Mouse (Mus musculus) cerebellum, adult 2 months (tissue): ENCODE measurements around the gene Olfr322. TPM values are rescaled to one million over a fixed set of nuclear protein-coding genes. Genes with fewer than 3 reads are reported as not detected.

Experiments
- DNase-seq, 2 experiments: peaks; one replicate each; pipeline ENCODE4 v3.0.0; 2021
- H3K27ac ChIP-seq: fragments of 200-500 bp; 2 replicates; pipeline ENCODE4 v1.5.1; 2012; ENCODE audit warnings: low read length, control low read depth, inconsistent platforms; ENCODE audit not compliant: insufficient read depth
- H3K27me3 ChIP-seq: fragments of 200-500 bp; 2 replicates; pipeline ENCODE4 v1.6.1; 2012; ENCODE audit warnings: inconsistent platforms, mild to moderate bottlenecking, low read length, moderate library complexity; ENCODE audit not compliant: control insufficient read depth, insufficient read depth
- H3K4me1 ChIP-seq: fragments of 200-500 bp; 2 replicates; pipeline ENCODE4 v1.6.1; 2011; ENCODE audit warnings: low read length; ENCODE audit not compliant: control insufficient read depth, insufficient read depth
- H3K4me3 ChIP-seq: fragments of 200-500 bp; replicated peaks from 2 replicates; pipeline ENCODE3; 2011; ENCODE audit warnings: mild to moderate bottlenecking, low read depth, low read length, control low read depth; ENCODE audit not compliant: insufficient read depth
- CTCF ChIP-seq: fragments of 200-500 bp; IDR thresholded peaks from 2 replicates; pipeline ENCODE4 v1.5.1; 2011; ENCODE audit warnings: low read depth, mild to moderate bottlenecking, control low read depth, low read length, moderate library complexity, borderline replicate concordance; ENCODE audit not compliant: insufficient read depth
- POLR2A ChIP-seq: fragments of 200-500 bp; IDR thresholded peaks from 2 replicates; pipeline ENCODE4 v1.6.1; 2011; ENCODE audit warnings: low read length, control low read depth, borderline replicate concordance; ENCODE audit not compliant: insufficient read depth
- WGBS: fragments of 180-500 bp; shearing (Covaris S2); methylation state at CpG from one replicate; pipeline ENCODE4 v1.1.7; 2018; 5-methylcytosine and 5-hydroxymethylcytosine counted together
- polyA plus RNA-seq: library from polyadenylated mRNA; depleted of rRNA; stranded (reverse); fragments of >200 nt; gene quantifications from 2 replicates; pipeline ENCODE4 v1.2.3, GENCODE M21; 2012

Gene Olfr322
- polyA plus RNA-seq, 1 experiment = not detected

- Histone ChIP-seq H3K4me1 (no peaks in the 10 kb centered on the region), H3K27ac (no peak overlapping the region), H3K4me3 (no peak overlapping the region), H3K27me3 (no peaks in the 10 kb centered on the region; the same call in 1 of the 2 replicates)
- WGBS = 18% methylated on average over 4 of the region's 4 CpGs
- DNase-seq = peak in 1 of 2 experiments; percentile 20
- TF ChIP-seq POLR2A (no peak), CTCF (peak; percentile 63; the same call in 1 of the 2 replicates)
These were observed 22.1 kb upstream of the Olfr322 start for GRCm38 (mm10) chr11:58636376-58636977.

GRCm38 (mm10) chr11:58638176-58638701, 20.3 kb upstream of the Olfr322 start:
- Histone ChIP-seq H3K4me1 (no peaks in the 10 kb centered on the region), H3K4me3 (no peak overlapping the region), H3K27ac (no peak overlapping the region), H3K27me3 (no peaks in the 10 kb centered on the region; the same call in 1 of the 2 replicates)
- WGBS = 38% methylated on average over 7 of the region's 7 CpGs
- TF ChIP-seq POLR2A (no peak), CTCF (no peak)
- DNase-seq = no peak

- H3K27me3 ChIP-seq = no peaks in the 10 kb centered on the region; the same call in 1 of the 2 replicates
- no peak within 1 kb of the TSS for H3K27ac ChIP-seq
- peak; percentile 4 to 20 for DNase-seq
- H3K4me3 ChIP-seq = peak within 1 kb of the TSS; percentile 3
- WGBS = 1% methylated on average over 34 of the region's 34 CpGs
- TF ChIP-seq POLR2A = no peak
- TF ChIP-seq CTCF = no peak
- H3K4me1 ChIP-seq = no peaks in the 10 kb centered on the region
These were observed 18.2 kb upstream of the Olfr322 start, which contains the start of gene Trim58 for GRCm38 (mm10) chr11:58640272-58640867. TSS of gene Trim58 (plus strand) at chr11:58640465.

DNA sequence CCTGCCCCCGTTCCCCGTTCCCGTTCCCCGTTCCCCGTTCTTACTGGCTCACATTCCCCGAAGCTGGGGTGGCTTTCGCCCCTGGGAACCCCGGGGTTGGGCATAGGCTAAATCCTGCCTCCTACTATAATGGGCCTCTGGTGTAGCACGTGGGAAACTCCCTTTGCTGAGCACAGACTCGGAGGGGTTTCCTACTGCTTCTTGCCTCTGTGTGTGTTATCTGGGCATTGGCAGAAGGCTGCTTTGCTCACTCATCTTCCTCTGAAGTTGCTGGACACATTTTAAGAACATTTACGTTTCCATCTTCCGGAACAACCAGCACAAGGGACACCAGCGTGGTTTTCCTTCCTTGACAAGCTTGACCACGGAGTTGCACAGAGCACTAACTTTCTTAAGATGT, 17.5 kb upstream of the Olfr322 start:
- 34% methylated on average over 14 of the region's 14 CpGs for WGBS
- TF ChIP-seq POLR2A (no peak), CTCF (no peak)
- H3K4me3 ChIP-seq = no peak overlapping the region
- H3K27me3 ChIP-seq = no peaks in the 10 kb centered on the region; the same call in 1 of the 2 replicates
- H3K27ac ChIP-seq = no peak overlapping the region
- no peak for DNase-seq
- no peaks in the 10 kb centered on the region for H3K4me1 ChIP-seq

DNA sequence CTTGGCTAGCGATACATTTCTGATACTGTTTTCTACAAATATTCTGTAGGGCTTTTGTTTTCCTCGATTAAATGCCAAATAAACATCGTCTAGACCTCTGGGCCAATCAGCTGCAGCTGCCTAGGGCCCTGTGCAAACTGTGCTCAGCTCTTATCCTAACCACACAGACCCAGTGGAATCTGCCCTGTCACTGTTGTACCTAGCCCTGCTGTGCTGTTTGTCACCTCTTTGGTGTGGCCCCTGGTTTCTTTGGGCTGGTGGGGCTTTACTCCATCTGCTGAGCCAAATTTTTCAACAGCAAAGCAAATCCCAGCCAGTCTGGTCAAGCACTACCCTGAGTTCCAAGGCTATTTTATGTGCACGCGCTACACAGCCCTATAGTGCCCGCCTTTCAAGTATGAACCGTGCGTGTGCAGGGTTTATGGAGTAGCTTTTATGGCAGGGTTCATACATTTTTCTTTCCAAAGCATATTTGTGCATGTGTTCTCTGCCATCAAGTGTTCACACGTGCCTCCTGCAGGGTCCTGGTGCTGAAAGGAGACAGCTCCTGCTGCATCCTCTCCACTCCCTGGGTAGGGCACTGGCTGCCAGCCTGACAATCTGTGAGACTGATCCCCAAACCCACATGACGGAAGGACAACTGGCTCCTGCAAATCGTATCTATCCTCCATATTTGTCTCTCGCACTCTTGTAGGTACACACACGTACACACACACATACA, 16.8 kb upstream of the Olfr322 start:
- Histone ChIP-seq H3K4me3 (no peak overlapping the region), H3K27ac (no peak overlapping the region), H3K4me1 (no peaks in the 10 kb centered on the region), H3K27me3 (no peaks in the 10 kb centered on the region; the same call in 1 of the 2 replicates)
- TF ChIP-seq POLR2A (no peak), CTCF (no peak)
- DNase-seq = no peak
- 78% methylated on average over 13 of the region's 13 CpGs for WGBS

DNA sequence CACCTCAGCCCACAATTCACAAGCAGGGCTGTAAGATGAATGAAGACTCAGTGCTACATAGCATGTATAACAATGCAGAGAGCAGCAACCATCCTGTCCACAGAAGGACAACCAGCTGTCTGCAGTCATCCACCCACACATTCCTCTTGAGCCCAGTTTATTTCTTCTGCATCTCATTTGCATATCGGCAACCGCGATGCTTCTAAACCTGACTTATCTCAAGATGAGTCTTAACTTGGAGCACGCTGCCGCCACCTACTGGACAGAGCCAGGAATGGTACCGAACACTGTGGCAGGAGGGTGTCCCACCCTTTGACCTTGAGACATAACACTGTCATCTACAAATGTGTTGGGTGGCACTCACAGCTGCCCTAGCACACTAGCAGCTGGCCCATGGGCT, 15.2 kb upstream of the Olfr322 start:
- Histone ChIP-seq H3K4me1 (no peaks in the 10 kb centered on the region), H3K4me3 (no peak overlapping the region), H3K27ac (no peak overlapping the region), H3K27me3 (no peaks in the 10 kb centered on the region; the same call in 1 of the 2 replicates)
- no peak for DNase-seq
- TF ChIP-seq CTCF (peak; percentile 60; the same call in 1 of the 2 replicates), POLR2A (no peak)
- WGBS = 28% methylated on average over 6 of the region's 6 CpGs

DNA sequence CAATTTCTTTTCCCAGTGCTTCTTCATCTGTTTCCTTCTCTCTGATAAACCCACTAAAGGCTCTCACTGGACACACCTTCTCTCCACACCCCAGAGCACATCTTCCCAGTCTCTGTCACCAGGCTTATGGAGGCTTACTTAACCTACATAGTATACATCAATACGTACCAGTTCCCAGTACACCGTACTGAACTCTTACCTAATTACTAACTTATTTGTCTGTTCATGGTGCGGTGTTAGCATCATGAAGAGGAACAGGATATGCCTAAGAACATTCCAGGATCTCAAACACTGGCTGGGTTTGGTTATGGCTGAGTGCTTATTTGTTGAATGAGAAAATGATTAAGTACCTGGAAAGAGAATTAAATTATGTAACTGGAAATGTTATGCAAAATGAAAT, 3.4 kb upstream of the Olfr322 start:
- no peak for DNase-seq
- TF ChIP-seq POLR2A = no peak
- Histone ChIP-seq H3K4me3 (no peak overlapping the region), H3K27me3 (no peaks in the 10 kb centered on the region; the same call in 1 of the 2 replicates), H3K27ac (no peak overlapping the region), H3K4me1 (no peaks in the 10 kb centered on the region)
- 86% methylated on average over 3 of the region's 3 CpGs for WGBS

DNA sequence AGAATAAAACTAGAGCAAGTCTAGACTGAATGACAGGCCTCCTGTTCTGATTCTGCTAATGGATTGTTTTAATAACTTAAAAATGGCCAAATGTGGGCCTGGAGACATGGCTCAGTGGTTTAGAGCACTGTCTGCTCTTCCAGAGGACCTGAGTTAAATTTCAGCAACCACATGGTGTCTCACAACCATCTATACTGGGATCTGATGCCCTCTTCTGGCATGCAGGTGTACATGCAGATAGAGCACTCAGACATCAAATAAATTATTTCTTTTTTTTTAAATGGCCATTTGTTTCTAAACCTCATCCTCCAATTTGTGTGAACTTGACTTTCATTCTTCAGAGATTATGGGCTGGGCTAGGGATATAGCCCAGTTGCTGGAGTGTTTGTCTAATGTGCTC, 10.7 kb downstream of the Olfr322 start:
- no peak overlapping the region for H3K4me3 ChIP-seq
- TF ChIP-seq CTCF (no peak), POLR2A (no peak)
- no peaks in the 10 kb centered on the region for H3K4me1 ChIP-seq
- no peak overlapping the region for H3K27ac ChIP-seq
- no peaks in the 10 kb centered on the region for H3K27me3 ChIP-seq
- no peak for DNase-seq
